Mouse (Mus musculus): ENCODE measurements around the gene BC030499. TPM values are rescaled to one million over a fixed set of nuclear protein-coding genes. Genes with fewer than 3 reads are reported as not detected.

Gene BC030499
- polyA plus RNA-seq, 1 experiment from 2014 or later: 0.09 TPM

DNA sequence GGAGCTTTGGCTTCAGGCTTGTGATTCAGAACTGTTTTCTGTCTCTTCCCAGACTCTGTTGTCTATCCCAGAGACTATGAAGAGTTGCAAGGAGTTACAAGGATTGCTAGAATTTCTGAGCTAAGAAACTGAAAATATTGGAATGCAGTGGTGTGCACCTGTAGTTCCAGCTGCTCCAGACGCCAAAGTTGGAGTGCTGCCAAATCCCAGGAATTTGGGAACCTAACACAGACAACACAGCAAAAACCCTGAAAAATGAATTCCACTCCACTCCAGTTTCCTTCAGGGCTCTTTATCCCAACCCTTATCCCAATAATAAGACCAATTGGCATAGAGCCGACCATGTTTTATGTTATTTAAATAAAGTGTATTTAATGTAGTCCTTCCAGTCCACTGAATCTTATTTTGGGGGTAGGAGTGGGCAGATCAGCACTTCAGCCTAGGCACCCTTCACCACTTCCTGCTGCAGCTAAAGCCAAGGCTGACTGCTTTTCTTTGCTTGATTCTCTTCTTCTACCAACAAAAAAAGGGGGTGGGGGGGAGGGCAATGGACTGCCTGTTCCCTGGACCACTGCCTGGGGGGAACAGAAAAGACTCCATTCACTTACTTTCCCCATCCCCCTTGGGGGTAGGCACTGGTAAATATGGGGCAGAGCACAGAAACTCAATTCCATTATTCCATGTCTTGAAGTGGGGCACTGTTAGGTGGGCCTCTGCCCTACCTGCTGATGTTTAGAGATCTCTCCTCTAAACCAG is 31.6 kb downstream of the BC030499 start:
- 0 out of 2 replicates have a peak, but pooled peaks have one; percentile 44 for ATAC-seq (ENCODE audit: insufficient number of reproducible peaks, low FRiP score, low TSS enrichment, low read depth)
- H3K27me3 ChIP-seq (ENCODE audit: control insufficient read depth, insufficient read depth, low read length): no peaks in the 10 kb centered on the region
- no peak overlapping the region for H3K4me2 ChIP-seq (ENCODE audit: low read depth, severe bottlenecking)
- 64% methylated on average over 2 of the region's 2 CpGs for WGBS
- no peak overlapping the region for H3K4me3 ChIP-seq (ENCODE audit: low read depth, low read length)
- H3K9me3 ChIP-seq (ENCODE audit: control insufficient read depth, low read length): no peaks in the 10 kb centered on the region
- peaks cover 23% of the 10 kb centered on the region for H3K36me3 ChIP-seq (ENCODE audit: control insufficient read depth, insufficient read depth, low read length)
- no peak for DNase-seq (ENCODE audit: low spot score)
- H3K27ac ChIP-seq (replicated peaks; ENCODE audit: low read depth, low read length): no peak overlapping the region
- H3K9ac ChIP-seq (ENCODE audit: low read length): no peak overlapping the region
- H3K4me1 ChIP-seq (ENCODE audit: control insufficient read depth, insufficient read depth, low read length): peaks cover 6% of the 10 kb centered on the region; the same call in 1 of the 2 replicates

DNA sequence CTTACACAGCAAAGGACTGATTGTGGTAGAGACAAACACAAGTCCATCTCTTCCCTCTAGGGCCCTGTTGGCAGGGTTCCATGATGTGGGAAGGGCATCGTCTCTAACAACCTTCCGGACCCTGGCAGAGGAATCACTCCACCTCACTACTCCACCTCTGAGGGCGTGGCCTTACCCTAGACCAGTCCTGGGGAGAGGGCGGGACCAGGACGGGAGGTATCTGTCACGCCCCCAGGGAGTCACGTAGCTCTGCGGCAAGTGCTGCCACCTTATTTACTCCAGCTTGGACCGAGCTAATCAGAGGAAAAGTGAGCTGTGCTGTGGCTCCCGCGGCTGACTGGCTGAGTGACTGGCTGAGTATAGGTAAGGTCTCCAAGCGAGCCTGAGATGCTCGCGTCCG is 32.2 kb downstream of the BC030499 start, which contains the start of gene Aldoc:
Gene Aldoc, plus strand, starts transcription at position 109 of the 400 bp plus-strand sequence.
- 3% methylated on average over 15 of the region's 15 CpGs for WGBS
- Histone ChIP-seq H3K9ac (ENCODE audit: low read length) (no peak within 1 kb of the TSS), H3K36me3 (ENCODE audit: control insufficient read depth, insufficient read depth, low read length) (peaks cover 20% of the 10 kb centered on the region), H3K4me1 (ENCODE audit: control insufficient read depth, insufficient read depth, low read length) (peaks cover 6% of the 10 kb centered on the region; the same call in 1 of the 2 replicates), H3K27me3 (ENCODE audit: control insufficient read depth, insufficient read depth, low read length) (no peaks in the 10 kb centered on the region), H3K9me3 (ENCODE audit: control insufficient read depth, low read length) (no peaks in the 10 kb centered on the region), H3K27ac (replicated peaks; ENCODE audit: low read depth, low read length) (no peak within 1 kb of the TSS), H3K4me2 (ENCODE audit: low read depth, severe bottlenecking) (no peak within 1 kb of the TSS), H3K4me3 (ENCODE audit: low read depth, low read length) (no peak within 1 kb of the TSS)
- ATAC-seq (ENCODE audit: insufficient number of reproducible peaks, low FRiP score, low TSS enrichment, low read depth): peak; percentile 73
- peak; percentile 79 for DNase-seq (ENCODE audit: low spot score)

DNA sequence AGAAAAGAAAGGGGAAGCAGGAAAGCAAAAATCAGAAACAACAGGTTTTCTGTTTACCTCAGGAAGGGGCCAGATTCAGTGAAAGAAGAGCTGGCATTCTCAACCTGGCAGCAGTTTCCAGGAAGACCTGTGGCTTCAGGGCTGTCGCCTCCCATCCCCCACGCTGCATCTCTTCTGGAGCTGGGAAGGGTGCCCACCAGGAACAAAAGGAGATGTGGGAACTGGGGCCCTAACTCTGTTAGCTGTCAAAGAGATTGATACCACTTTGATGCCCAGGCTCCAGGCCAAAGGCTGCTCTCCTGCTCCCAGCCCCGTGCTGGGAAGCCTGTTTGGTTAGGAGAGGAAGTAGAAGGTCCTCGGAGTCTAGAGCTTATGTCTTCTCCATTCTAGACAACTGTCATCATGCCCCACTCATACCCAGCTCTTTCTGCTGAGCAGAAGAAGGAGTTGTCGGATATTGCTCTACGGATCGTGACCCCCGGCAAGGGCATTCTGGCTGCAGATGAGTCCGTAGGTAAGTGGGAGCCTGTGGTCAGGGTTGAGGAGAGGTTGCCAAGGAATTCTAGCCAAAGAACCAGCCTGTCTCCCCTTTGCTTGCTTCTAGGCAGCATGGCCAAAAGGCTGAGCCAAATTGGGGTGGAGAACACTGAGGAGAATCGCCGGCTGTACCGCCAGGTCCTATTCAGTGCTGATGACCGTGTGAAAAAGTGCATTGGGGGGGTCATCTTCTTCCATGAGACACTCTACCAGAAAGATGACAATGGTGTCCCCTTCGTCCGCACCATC is 33.6 kb downstream of the BC030499 start:
- no peaks in the 10 kb centered on the region for H3K9me3 ChIP-seq (ENCODE audit: control insufficient read depth, low read length)
- H3K4me1 ChIP-seq (ENCODE audit: control insufficient read depth, insufficient read depth, low read length): peaks cover 6% of the 10 kb centered on the region; the same call in 1 of the 2 replicates
- DNase-seq (ENCODE audit: low spot score): no peak
- no peak overlapping the region for H3K9ac ChIP-seq (ENCODE audit: low read length)
- peaks cover 15% of the 10 kb centered on the region; the same call in 1 of the 2 replicates for H3K36me3 ChIP-seq (ENCODE audit: control insufficient read depth, insufficient read depth, low read length)
- no peak overlapping the region for H3K4me2 ChIP-seq (ENCODE audit: low read depth, severe bottlenecking)
- H3K27ac ChIP-seq (replicated peaks; ENCODE audit: low read depth, low read length): no peak overlapping the region
- H3K4me3 ChIP-seq (ENCODE audit: low read depth, low read length): no peak overlapping the region
- no peaks in the 10 kb centered on the region for H3K27me3 ChIP-seq (ENCODE audit: control insufficient read depth, insufficient read depth, low read length)
- WGBS: 81% methylated on average over 15 of the region's 15 CpGs
- no peak for ATAC-seq (ENCODE audit: insufficient number of reproducible peaks, low FRiP score, low TSS enrichment, low read depth)

DNA sequence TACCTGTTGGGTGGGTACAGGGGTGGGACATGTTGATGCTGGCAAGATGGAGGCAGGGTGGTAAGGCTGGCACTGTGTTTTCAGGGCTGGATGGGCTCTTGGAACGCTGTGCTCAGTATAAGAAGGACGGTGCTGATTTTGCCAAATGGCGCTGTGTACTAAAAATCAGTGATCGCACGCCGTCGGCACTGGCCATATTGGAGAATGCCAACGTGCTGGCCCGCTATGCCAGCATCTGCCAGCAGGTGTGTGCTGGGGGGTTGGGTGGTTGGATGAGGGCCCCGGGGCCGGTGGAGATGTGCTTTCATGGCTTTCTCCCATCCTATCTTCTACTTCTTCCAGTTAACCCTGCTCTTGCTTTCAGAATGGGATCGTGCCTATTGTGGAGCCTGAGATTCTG is 34.3 kb downstream of the BC030499 start:
- no peak overlapping the region for H3K4me2 ChIP-seq (ENCODE audit: low read depth, severe bottlenecking)
- WGBS: 93% methylated on average over 12 of the region's 12 CpGs
- no peaks in the 10 kb centered on the region for H3K27me3 ChIP-seq (ENCODE audit: control insufficient read depth, insufficient read depth, low read length)
- no peak for ATAC-seq (ENCODE audit: insufficient number of reproducible peaks, low FRiP score, low TSS enrichment, low read depth)
- no peaks in the 10 kb centered on the region for H3K9me3 ChIP-seq (ENCODE audit: control insufficient read depth, low read length)
- H3K9ac ChIP-seq (ENCODE audit: low read length): no peak overlapping the region
- H3K4me3 ChIP-seq (ENCODE audit: low read depth, low read length): no peak overlapping the region
- peaks cover 11% of the 10 kb centered on the region; the same call in 1 of the 2 replicates for H3K36me3 ChIP-seq (ENCODE audit: control insufficient read depth, insufficient read depth, low read length)
- H3K4me1 ChIP-seq (ENCODE audit: control insufficient read depth, insufficient read depth, low read length): peaks cover 6% of the 10 kb centered on the region; the same call in 1 of the 2 replicates
- H3K27ac ChIP-seq (replicated peaks; ENCODE audit: low read depth, low read length): no peak overlapping the region
- DNase-seq (ENCODE audit: low spot score): no peak

DNA sequence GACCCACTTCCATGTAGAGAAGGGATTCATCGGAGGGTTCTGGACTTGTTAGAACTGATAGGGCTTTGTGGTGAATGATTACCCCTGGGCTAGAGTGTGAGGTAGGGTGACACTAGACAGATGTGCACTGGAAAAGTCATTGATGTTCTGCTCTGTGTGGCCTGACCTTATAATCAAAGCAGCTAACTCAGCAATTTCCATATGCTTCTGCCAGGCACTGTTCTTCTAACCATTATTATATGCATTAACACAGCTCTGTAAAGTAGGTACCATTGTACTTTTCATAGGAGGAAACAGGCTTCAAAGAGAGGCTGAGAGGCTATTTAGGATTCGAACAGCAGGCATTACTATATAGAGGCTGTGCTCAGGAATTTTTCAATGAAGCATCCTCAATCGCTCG is 36.6 kb downstream of the BC030499 start:
- H3K9me3 ChIP-seq (ENCODE audit: control insufficient read depth, low read length): no peaks in the 10 kb centered on the region
- no peak overlapping the region for H3K4me2 ChIP-seq (ENCODE audit: low read depth, severe bottlenecking)
- no peaks in the 10 kb centered on the region; the same call in 1 of the 2 replicates for H3K36me3 ChIP-seq (ENCODE audit: control insufficient read depth, insufficient read depth, low read length)
- no peak overlapping the region for H3K4me3 ChIP-seq (ENCODE audit: low read depth, low read length)
- H3K27ac ChIP-seq (replicated peaks; ENCODE audit: low read depth, low read length): no peak overlapping the region
- ATAC-seq (ENCODE audit: insufficient number of reproducible peaks, low FRiP score, low TSS enrichment, low read depth) (no peak), DNase-seq (ENCODE audit: low spot score) (no peak)
- peaks cover 6% of the 10 kb centered on the region; the same call in 1 of the 2 replicates for H3K4me1 ChIP-seq (ENCODE audit: control insufficient read depth, insufficient read depth, low read length)
- no peak overlapping the region for H3K9ac ChIP-seq (ENCODE audit: low read length)
- 90% methylated on average over 4 of the region's 4 CpGs for WGBS
- H3K27me3 ChIP-seq (ENCODE audit: control insufficient read depth, insufficient read depth, low read length): no peaks in the 10 kb centered on the region

DNA sequence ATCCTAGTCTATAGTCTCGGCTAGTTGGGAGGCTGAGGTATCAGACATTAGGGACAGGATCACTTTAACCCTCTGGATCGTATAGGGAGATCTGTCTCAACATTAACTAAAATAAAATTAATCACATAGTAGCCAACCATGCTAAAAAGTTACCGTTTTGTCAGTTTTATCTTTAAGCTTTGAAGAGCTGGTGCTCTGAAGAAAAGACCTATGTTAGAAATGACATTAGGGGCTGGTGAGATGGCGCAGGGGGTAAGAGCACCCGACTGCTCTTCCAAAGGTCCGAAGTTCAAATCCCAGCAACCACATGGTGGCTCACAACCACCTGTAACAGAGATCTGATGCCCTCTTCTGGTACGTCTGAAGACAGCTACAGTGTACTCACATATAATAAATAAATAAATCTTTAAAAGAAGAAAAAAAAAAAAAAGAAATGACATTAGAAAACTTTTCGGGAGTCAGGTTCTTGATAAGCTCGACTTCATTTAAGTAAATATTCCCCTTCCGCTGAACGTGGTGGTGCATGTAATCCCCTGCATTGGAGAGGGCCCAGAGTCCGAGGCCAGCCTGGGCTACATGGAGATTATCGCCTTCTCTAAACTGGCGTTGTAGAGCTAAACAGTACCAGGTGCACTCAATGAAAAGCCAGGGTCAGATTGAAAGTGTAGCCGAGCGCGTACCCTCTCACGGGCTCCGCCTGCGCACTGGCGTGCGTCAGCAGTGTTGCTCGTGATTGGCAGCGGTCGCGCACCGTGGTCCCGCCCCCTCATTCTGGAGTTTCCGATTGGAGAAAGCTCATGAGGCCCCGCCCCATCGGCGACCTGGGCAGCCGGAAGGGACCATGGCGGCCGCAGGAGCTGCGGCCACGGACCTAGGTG is 37.2 kb downstream of the BC030499 start, which contains the start of gene Pigs:
Gene Pigs, plus strand, starts transcription at position 782 of the 878 bp plus-strand sequence.
- ATAC-seq (ENCODE audit: insufficient number of reproducible peaks, low FRiP score, low TSS enrichment, low read depth): peak; percentile 94
- 14% methylated on average over 37 of the region's 37 CpGs for WGBS

DNA sequence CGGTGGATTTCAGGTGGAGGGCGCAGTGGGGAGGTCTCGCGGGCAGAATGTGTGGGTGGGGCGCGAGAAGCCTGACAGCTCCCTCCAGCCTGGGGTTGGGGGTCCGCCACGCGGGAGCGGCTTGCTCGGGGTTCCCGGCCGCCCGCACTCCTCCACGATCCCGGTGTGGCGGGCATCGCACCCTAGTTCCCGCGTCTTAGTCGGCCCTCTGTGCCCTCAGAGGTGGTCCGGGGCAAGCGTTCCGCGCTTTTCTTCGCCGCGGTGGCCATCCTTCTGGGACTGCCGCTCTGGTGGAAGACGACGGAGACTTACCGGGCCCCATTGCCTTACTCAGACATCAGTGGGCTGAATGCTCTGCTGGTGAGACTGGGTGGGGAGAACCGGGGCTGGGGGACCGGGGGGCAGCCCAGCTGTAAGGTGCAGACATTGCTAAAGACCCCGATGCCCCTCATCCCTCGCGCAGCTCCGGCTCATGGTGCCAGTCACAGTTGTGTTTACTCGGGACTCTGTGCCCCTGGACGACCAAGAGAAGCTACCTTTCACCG is 37.9 kb downstream of the BC030499 start:
- DNase-seq (ENCODE audit: low spot score) (no peak), ATAC-seq (ENCODE audit: insufficient number of reproducible peaks, low FRiP score, low TSS enrichment, low read depth) (peak; percentile 31; the same call in 1 of the 2 replicates)
- Histone ChIP-seq H3K4me2 (ENCODE audit: low read depth, severe bottlenecking) (peak overlapping the region; percentile 95), H3K9me3 (ENCODE audit: control insufficient read depth, low read length) (no peaks in the 10 kb centered on the region), H3K27me3 (ENCODE audit: control insufficient read depth, insufficient read depth, low read length) (no peaks in the 10 kb centered on the region), H3K4me1 (ENCODE audit: control insufficient read depth, insufficient read depth, low read length) (no peaks in the 10 kb centered on the region), H3K4me3 (ENCODE audit: low read depth, low read length) (peak overlapping the region; percentile 94), H3K27ac (replicated peaks; ENCODE audit: low read depth, low read length) (no peak overlapping the region), H3K36me3 (ENCODE audit: control insufficient read depth, insufficient read depth, low read length) (peaks cover 4% of the 10 kb centered on the region; the same call in 1 of the 2 replicates), H3K9ac (ENCODE audit: low read length) (peak overlapping the region; percentile 81)
- WGBS: 1% methylated on average over 41 of the region's 41 CpGs

More for the DNA sequence above, 37.2 kb downstream of the BC030499 start, which contains the start of gene Pigs:
- Histone ChIP-seq H3K27ac (replicated peaks; ENCODE audit: low read depth, low read length) (no peak within 1 kb of the TSS), H3K4me1 (ENCODE audit: control insufficient read depth, insufficient read depth, low read length) (peaks cover 1% of the 10 kb centered on the region; the same call in 1 of the 2 replicates), H3K9ac (ENCODE audit: low read length) (peak within 1 kb of the TSS; percentile 81), H3K4me2 (ENCODE audit: low read depth, severe bottlenecking) (peak within 1 kb of the TSS; percentile 95), H3K9me3 (ENCODE audit: control insufficient read depth, low read length) (no peaks in the 10 kb centered on the region), H3K4me3 (ENCODE audit: low read depth, low read length) (peak within 1 kb of the TSS; percentile 94), H3K36me3 (ENCODE audit: control insufficient read depth, insufficient read depth, low read length) (no peaks in the 10 kb centered on the region; the same call in 1 of the 2 replicates), H3K27me3 (ENCODE audit: control insufficient read depth, insufficient read depth, low read length) (no peaks in the 10 kb centered on the region)
- DNase-seq (ENCODE audit: low spot score): peak; percentile 99
